Mouse (Mus musculus) stomach, embryonic 14.5 days (tissue): ENCODE data around the gene Bag3. TPM values are rescaled to one million over a fixed set of nuclear protein-coding genes. Genes with fewer than 3 reads are reported as not detected.
A peak's percentile ranks its signal among the peaks of the same experiment; 100 is the strongest.

ENCODE experiments used
- ATAC-seq: fragments of 200-750 bp; cut with Nextera tagmentation; 2 replicates; pipeline ENCODE4 v1.8.0; 2017; ENCODE audit warnings: low read depth, moderate TSS enrichment; ENCODE audit not compliant: insufficient number of reproducible peaks, insufficient read depth, low FRiP score
- H3K27ac ChIP-seq: fragments of 300-500 bp; sonication (generic); 2 replicates; pipeline ENCODE4 v1.5.1; 2014; ENCODE audit warnings: mild to moderate bottlenecking, low read length, moderate library complexity, mixed read lengths
- H3K27me3 ChIP-seq: fragments of 300-500 bp; sonication (generic); 2 replicates; pipeline ENCODE4 v1.6.1; 2014; ENCODE audit warnings: low read length, control low read depth, mixed read lengths; ENCODE audit not compliant: control insufficient read depth, insufficient read depth
- H3K36me3 ChIP-seq: fragments of 300-500 bp; sonication (generic); 2 replicates; pipeline ENCODE4 v1.6.1; 2014; ENCODE audit warnings: mild to moderate bottlenecking, control low read depth, low read length, moderate library complexity, mixed read lengths; ENCODE audit not compliant: control insufficient read depth, insufficient read depth
- H3K4me1 ChIP-seq: fragments of 300-500 bp; sonication (generic); 2 replicates; pipeline ENCODE4 v1.6.1; 2014; ENCODE audit warnings: low read length, control low read depth, mixed read lengths; ENCODE audit not compliant: control insufficient read depth, insufficient read depth
- H3K4me2 ChIP-seq: fragments of 300-500 bp; sonication (generic); replicated peaks from 2 replicates; pipeline ENCODE4 v1.6.1; 2014; ENCODE audit warnings: low read depth, low read length, control low read depth
- H3K4me3 ChIP-seq: fragments of 300-500 bp; sonication (generic); 2 replicates; pipeline ENCODE4 v1.5.1; 2014; ENCODE audit warnings: low read depth, low read length, control low read depth
- H3K9ac ChIP-seq: fragments of 300-500 bp; sonication (generic); replicated peaks from 2 replicates; pipeline ENCODE4 v1.6.1; 2014; ENCODE audit warnings: low read depth, mild to moderate bottlenecking, control low read depth, low read length, moderate library complexity, mixed read lengths
- H3K9me3 ChIP-seq: fragments of 300-500 bp; sonication (generic); 2 replicates; pipeline ENCODE4 v1.6.1; 2016; ENCODE audit warnings: low read depth, low read length, control low read depth; ENCODE audit not compliant: control insufficient read depth
- WGBS: fragments of 180-500 bp; shearing (Covaris S2); extraction: QIAGEN DNeasy Blood & Tissue Kit; methylation state at CpG from one replicate; pipeline ENCODE4 v1.1.7; 2014; 5-methylcytosine and 5-hydroxymethylcytosine counted together
- polyA plus RNA-seq: library from polyadenylated mRNA; unstranded; fragments of >200 nt; fragmentation: Nextera tagmentation; extraction: Ambion mirVana; gene quantifications from 2 replicates; pipeline ENCODE4 v1.2.1, GENCODE M21; 2014

Gene Bag3
- polyA plus RNA-seq, 1 experiment from 2014 or later, result 18.1 TPM

DNA sequence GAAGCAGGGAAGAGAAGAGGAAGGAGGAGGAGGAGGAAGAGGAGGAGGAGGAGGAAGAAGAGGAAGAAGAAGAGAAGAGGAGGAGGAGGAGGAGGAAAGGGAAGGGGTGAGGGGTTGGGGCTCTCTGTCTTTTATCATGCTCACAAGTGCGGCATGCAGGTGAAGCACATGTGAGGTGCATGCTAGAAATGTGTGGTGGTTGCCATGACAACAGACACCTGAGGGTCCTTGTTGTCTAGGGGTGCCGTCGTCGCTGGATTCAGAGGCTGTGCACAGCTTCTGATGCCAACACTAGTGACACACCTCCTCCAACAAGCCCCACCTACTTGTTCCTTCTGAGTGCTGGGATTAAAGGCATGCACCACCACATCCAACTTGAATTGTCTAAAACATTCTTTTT lies 7.1 kb upstream of the Bag3 start:
- H3K4me3 ChIP-seq, result no peak overlapping the region
- WGBS, result 68% methylated on average over 4 of the region's 4 CpGs
- no peak for ATAC-seq
- no peak overlapping the region for H3K27ac ChIP-seq
- H3K36me3 ChIP-seq, result no peaks in the 10 kb centered on the region
- no peak overlapping the region for H3K9ac ChIP-seq
- no peaks in the 10 kb centered on the region for H3K9me3 ChIP-seq
- H3K4me1 ChIP-seq, result peaks cover 6% of the 10 kb centered on the region; the same call in 1 of the 2 replicates
- no peak overlapping the region for H3K4me2 ChIP-seq
- no peaks in the 10 kb centered on the region for H3K27me3 ChIP-seq

DNA sequence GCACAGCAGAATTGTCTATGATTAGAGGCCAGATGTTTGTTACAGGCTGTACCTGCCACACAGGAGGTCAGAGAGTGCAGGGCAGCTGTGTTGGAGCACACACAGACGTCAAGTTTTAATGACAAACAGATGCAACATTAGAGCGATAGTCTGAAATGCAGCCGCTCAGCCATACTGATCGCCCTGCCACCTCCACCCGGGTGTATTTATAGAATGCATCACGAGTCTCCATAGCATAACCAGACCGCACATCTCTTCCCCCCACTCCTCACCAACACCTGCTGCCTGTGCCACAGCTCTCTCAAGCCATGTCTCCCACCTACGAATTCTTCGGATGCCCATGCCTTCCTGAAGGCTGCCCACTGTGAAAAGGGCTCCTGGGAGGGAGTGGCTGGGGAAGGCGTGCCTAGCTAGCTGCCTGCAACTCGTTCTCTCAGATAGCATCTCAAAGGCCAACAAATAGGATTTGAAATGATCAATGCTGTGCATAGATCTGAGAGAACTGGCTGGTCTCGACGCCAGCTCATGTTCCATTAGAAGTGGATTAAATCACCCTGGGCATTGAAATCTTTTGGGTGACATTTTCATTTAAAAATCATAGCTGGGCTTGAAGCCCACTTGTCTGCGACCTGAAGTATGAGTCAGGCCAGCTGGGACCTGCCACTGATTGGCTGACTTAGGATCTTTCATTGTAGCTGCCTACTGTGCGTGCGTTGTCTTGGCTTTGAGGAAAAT lies 3.9 kb upstream of the Bag3 start:
- Histone ChIP-seq H3K36me3 (no peaks in the 10 kb centered on the region), H3K9ac (no peak overlapping the region), H3K4me2 (no peak overlapping the region), H3K27me3 (no peaks in the 10 kb centered on the region), H3K27ac (no peak overlapping the region), H3K4me1 (no peaks in the 10 kb centered on the region), H3K9me3 (no peaks in the 10 kb centered on the region), H3K4me3 (no peak overlapping the region)
- no peak for ATAC-seq
- 69% methylated on average over 16 of the region's 16 CpGs for WGBS

DNA sequence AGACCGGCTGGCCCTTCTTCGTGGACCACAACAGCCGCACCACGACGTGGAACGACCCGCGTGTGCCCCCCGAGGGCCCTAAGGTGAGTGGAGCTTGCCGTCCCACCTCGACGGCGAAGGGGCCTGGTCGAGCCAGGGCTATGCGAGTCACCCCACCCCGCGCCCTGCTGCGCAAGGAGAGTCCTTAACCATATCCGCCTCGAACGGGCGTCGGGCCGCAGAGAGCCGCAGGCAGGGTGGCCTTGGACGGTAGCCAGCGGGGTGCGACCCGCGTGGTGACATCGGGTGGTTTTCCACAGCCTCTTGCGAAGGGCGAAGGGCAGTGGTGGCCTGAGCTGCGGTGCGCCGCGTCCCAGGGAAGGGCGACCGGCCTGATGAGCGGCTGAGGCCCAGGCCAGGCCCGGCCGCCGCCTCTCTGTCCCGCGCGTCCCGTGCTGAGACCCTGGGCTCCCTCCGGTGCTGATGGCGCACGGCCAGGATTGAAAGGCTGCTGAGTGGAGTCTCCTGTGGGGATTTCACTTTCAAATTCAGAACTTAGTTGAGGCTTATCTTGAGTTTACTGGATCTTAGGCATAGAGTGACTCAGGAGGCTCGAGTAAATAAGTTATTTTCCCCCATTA lies 656 bp downstream of the Bag3 start:
- peaks cover 15% of the 10 kb centered on the region for H3K4me1 ChIP-seq
- ATAC-seq, result peak; percentile 69
- H3K36me3 ChIP-seq, result no peaks in the 10 kb centered on the region
- no peaks in the 10 kb centered on the region for H3K9me3 ChIP-seq
- H3K4me2 ChIP-seq, result peak overlapping the region; percentile 60
- H3K4me3 ChIP-seq, result peak overlapping the region; percentile 83
- no peaks in the 10 kb centered on the region for H3K27me3 ChIP-seq
- WGBS, result under 1% methylated on average over 51 of the region's 51 CpGs
- H3K9ac ChIP-seq, result peak overlapping the region; percentile 80
- peak overlapping the region; percentile 76 for H3K27ac ChIP-seq

DNA sequence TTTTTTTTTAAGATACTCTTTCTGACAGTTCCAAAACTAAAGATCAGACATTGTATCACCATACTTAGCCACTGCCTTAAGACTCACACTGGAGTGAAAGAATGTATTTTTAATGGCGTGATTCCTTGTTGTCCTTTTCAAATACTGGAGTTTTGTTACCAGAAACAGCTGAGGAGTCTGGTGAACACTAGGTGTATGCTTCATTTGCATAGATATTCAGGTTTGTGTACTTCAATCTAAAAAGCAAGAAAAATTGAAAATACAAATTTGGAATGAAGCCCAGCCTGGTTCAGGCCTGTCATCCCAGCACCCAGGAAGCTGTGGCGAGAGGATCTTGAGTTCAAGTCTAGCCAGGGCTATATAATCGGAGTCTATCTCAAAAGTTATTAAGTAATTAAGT lies 1.2 kb downstream of the Bag3 start:
- Histone ChIP-seq H3K9me3 (no peaks in the 10 kb centered on the region), H3K27me3 (no peaks in the 10 kb centered on the region), H3K27ac (no peak overlapping the region), H3K4me1 (peaks cover 21% of the 10 kb centered on the region), H3K4me2 (peak overlapping the region; percentile 60), H3K36me3 (no peaks in the 10 kb centered on the region), H3K9ac (peak overlapping the region; percentile 80; the same call in 1 of the 2 replicates), H3K4me3 (peak overlapping the region; percentile 83)
- WGBS, result 80% methylated on average over 3 of the region's 3 CpGs
- no peak for ATAC-seq

DNA sequence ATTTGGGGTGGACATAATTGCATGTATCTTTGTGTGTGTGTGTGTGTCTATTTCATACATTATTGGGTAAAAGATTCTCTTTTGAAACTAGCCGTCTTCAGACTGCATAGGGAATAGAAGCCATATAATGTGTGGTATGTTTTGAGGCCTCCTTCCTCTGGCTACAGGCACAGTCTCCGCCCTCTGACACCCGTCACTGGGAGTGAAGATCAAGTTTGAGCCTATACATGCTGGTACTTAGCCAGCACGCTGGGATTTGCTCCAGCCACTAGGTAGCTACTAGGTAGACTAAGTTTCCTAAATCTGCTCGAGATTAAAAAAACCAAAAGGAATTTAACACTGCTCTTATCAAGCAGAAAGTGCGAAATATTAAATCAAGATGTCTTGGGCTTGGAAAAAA lies 3.2 kb downstream of the Bag3 start:
- Histone ChIP-seq H3K9ac (no peak overlapping the region), H3K4me3 (no peak overlapping the region), H3K27ac (no peak overlapping the region), H3K36me3 (no peaks in the 10 kb centered on the region), H3K4me2 (no peak overlapping the region), H3K27me3 (no peaks in the 10 kb centered on the region), H3K9me3 (no peaks in the 10 kb centered on the region), H3K4me1 (peaks cover 41% of the 10 kb centered on the region)
- WGBS, result 68% methylated on average over 6 of the region's 6 CpGs
- ATAC-seq, result no peak

DNA sequence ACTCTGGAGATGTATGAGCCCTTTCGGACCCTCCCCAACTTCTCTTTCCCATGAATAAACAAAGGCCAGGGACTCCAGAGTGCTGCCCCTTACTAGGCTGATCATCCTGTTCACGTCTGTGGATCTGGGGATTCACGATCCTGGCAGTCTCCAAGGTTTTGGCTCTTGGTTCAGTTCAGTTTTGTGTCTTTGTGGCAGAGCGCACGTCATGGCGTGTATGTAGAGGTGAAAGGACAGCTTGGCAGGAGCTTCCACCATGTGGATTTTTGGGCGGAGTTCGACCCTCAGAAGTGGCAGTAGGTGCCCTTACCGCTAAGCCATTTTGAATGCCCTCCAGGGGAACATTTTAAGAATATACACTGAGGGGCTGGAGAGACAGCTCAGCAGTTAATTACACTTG lies 5.2 kb downstream of the Bag3 start:
- 0 out of 2 replicates have a peak overlapping the region, but pooled peaks have one; percentile 3 for H3K4me2 ChIP-seq
- H3K9me3 ChIP-seq, result no peaks in the 10 kb centered on the region
- peaks cover 54% of the 10 kb centered on the region for H3K4me1 ChIP-seq
- H3K27ac ChIP-seq, result peak overlapping the region; percentile 79; the same call in 1 of the 2 replicates
- no peaks in the 10 kb centered on the region for H3K36me3 ChIP-seq
- H3K27me3 ChIP-seq, result no peaks in the 10 kb centered on the region
- H3K4me3 ChIP-seq, result no peak overlapping the region
- 64% methylated on average over 9 of the region's 9 CpGs for WGBS
- no peak for ATAC-seq
- no peak overlapping the region for H3K9ac ChIP-seq

DNA sequence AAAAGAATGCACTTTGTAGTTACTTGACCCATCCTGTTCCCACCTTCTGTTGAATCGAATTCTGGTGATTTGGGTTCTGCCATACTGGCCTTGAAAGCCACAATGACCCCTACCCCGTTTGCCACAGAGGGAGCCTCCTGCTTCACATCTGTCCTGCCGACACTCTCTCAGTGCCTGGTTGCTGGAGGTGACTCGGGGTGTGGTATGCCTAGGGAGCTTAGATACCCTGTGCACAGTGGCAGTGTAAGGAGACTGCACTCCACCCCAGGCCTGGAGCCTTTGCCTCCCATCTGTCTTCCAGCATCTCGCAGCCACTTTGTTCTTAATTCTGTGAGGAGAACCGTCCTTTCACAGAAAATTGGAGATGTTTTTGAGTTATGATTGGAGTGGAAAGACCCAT lies 5.7 kb downstream of the Bag3 start:
- Histone ChIP-seq H3K4me3 (no peak overlapping the region), H3K27me3 (no peaks in the 10 kb centered on the region), H3K4me1 (peaks cover 54% of the 10 kb centered on the region), H3K36me3 (no peaks in the 10 kb centered on the region), H3K9me3 (no peaks in the 10 kb centered on the region), H3K9ac (no peak overlapping the region), H3K4me2 (0 out of 2 replicates have a peak overlapping the region, but pooled peaks have one; percentile 17), H3K27ac (peak overlapping the region; percentile 79)
- WGBS, result 22% methylated on average over 6 of the region's 6 CpGs
- 0 out of 2 replicates have a peak, but pooled peaks have one; percentile 2 for ATAC-seq

DNA sequence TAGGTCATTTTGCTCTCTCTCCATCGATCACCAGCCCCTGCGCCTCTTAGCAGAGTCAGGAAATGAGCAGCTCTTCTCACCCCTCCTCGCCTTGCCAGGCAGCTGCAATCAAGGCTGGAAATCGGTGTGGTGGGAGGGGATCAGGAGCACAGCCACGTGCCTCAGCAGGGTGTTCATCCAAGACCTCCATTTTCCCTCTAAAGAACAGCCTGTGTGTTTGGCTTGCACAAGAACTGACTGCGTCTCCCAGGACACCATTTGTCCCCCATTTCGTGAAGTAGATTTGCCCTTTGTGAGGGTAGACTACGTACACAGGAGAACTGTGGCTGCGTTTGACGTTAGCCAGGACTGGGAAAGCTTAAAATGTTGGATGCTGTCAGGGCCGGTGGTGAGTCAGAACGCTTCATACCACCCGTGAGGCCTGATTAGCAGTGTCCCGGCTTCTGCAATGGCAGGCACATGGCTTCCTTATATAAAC lies 6.2 kb downstream of the Bag3 start:
- H3K4me2 ChIP-seq, result peak overlapping the region; percentile 17; the same call in 1 of the 2 replicates
- H3K9ac ChIP-seq, result no peak overlapping the region
- H3K27me3 ChIP-seq, result no peaks in the 10 kb centered on the region
- peaks cover 53% of the 10 kb centered on the region for H3K4me1 ChIP-seq
- 18% methylated on average over 14 of the region's 14 CpGs for WGBS
- peak overlapping the region; percentile 79 for H3K27ac ChIP-seq
- no peaks in the 10 kb centered on the region for H3K36me3 ChIP-seq
- no peak overlapping the region for H3K4me3 ChIP-seq
- H3K9me3 ChIP-seq, result no peaks in the 10 kb centered on the region
- peak; percentile 59 for ATAC-seq
